Mouse (Mus musculus): ENCODE measurements around the gene Vmn1r22.
"Not testable (repeated sequence)": the region's sequence is repeated elsewhere in the genome, so short reads cannot be mapped to it uniquely, and the experiment has no call there.

The Vmn1r22 gene

DNA sequence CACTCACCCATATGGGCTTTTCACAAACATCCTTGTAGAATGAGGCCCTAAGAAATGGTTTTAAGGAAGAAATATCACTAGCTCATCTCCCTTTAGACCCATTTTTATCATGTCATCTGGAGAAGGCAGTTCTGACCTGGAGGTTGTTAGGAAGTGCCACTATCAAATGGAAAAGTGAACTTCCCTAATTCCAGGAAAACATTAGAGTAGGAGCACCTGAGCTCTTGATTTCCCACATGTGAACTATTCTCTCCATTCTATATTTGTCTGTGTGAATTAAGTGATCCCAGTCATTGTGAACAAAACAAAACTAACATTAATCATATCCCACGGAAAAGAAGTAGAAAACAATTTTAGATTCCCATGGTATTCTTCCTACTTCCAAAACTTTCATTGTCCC, at the start of gene Vmn1r22:
Vmn1r22 (minus strand) TSS at position 101 of the 400 bp plus-strand sequence.
- no peak for DNase-seq (ENCODE audit: low spot score)

GRCm38 (mm10) chr6:57926738-57927137, 18.9 kb upstream of the Vmn1r22 start, which contains the start of gene Vmn1r23:
Gene Vmn1r23 (minus strand): TSS chr6:57926838.
- DNase-seq (ENCODE audit: low spot score), result no peak

DNA sequence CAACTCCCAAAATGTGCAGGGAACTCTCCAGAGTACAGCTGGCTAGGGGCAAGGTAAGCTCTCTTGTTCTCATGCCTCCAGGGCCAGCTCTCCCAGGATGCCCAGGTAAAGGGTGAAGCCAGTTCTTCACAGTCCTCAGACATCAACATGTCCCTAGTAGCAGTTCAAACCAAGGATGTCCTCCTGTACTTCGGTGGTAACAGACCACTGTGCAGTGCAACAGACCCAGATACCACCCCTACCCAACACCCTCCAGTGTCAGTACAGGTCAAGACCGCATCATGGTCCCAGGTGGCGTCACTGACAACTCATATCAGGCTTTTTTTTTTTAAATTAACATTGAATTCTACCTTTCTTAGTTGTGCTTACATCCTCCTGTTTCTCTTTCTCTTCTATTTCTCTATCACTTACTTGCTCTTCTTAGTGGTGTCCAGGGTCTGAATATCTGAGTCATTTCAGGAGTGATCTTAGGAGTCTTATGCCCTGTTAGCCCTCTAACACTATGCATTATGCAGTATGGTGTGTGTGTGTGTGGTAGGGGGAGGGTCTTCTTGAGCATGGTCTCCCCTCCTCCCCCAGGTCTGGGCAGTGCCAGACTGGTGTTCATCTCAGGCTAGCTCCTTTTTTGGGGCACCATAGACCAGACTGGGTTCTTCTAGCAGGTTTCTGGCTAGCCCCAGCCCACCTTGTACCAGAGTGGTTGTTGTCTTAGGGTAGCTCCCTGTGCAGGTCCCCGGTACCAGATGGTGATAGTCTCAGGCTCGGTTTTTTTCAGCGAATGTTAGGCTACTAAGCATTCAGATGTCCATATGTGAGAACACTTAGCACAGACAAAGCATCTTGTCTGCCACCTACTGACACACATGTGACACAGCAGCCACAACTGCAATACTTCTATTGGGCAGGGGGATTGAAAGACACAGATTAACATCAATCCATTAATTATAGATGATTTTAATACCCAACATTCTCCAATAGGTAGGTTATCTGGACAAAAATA, 48.5 kb downstream of the Vmn1r22 start:
- peak; percentile 70 for DNase-seq (ENCODE audit: low spot score)

DNA sequence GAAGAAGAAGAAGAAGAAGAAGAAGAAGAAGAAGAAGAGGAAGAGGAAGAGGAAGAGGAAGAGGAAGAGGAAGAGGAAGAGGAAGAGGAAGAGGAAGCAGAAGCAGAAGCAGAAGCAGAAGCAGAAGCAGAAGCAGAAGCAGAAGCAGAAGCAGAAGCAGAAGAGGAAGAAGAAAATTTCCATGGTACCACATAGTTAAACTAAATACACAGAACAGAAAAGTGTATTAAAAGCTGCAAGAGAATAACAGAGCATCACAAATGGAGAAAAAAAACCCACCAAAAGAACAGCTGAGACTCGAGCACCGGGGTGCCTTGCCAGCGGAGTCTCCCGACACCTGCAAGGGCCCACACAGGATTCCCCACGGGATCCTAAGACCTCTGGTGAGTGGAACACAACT, 56.7 kb downstream of the Vmn1r22 start:
- not testable (repeated sequence) for DNase-seq (ENCODE audit: low spot score)

- DNase-seq (ENCODE audit: low spot score), result no peak
Observed at GRCm38 (mm10) chr6:57850286-57850685, 57.5 kb downstream of the Vmn1r22 start, which contains the start of gene Vmn1r21. Gene Vmn1r21 (minus strand): TSS chr6:57850343.

All from adipocyte (in vitro differentiated cells).